Mouse (Mus musculus) monocyte, adult 2 months (primary cell): ENCODE data around the gene Olfr38.

Experiments
- DNase-seq, 2 experiments: peaks; one replicate each; pipeline ENCODE4 v3.0.0; 2022; ENCODE audit warnings: low spot score in 2 of 2, low read depth in 1 of 2

Olfr38 gene

DNA sequence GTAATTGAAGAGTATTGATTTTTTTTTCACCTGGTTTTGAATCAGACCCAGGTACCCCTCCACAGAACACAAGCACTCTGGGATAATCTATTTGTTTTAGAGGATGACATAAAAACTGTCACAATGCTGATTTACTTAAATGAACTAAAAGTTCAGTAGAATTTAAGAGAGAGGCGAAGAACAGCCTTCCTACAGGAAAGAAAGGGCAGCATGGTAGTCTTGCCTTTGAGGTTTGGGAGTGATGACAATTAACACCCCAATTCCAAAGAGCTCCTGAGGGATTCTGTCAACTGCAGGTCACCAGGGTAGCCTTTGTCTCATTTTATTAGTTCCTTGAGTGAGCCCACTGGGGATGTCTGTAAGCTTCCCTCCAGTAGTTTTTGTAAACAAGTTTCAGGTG, at the start of gene Olfr38:
TSS of gene Olfr38 (plus strand) at position 301 of the 400 bp plus-strand sequence.
- DNase-seq: no peak

- no peak for DNase-seq
Observed at GRCm38 (mm10) chr6:42709291-42710211, 46.7 kb upstream of the Olfr38 start, which contains the start of gene Tcaf1. Tcaf1 (minus strand) TSS chr6:42710088.

GRCm38 (mm10) chr6:42714668-42715067, 41.5 kb upstream of the Olfr38 start:
- DNase-seq: no peak

DNA sequence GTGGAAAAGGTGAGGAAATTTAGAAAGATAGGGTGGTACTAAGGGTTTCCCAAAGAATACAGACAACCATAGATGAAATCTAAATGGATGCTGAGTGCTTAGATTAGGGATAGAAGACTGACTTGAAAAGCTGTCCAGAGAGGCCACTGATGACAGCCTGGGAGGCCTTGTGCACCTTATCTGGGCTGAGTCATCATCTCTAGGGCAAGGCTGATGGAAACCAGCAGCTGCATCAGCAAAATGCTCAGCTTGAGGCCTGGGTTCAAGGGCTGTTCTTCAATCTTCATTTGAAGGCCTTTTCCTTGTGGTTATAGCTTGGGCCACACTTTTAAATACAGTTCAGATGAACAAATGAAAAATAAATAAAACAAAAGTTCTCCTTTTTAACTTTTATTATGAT, 38.2 kb upstream of the Olfr38 start:
- no peak for DNase-seq

DNA sequence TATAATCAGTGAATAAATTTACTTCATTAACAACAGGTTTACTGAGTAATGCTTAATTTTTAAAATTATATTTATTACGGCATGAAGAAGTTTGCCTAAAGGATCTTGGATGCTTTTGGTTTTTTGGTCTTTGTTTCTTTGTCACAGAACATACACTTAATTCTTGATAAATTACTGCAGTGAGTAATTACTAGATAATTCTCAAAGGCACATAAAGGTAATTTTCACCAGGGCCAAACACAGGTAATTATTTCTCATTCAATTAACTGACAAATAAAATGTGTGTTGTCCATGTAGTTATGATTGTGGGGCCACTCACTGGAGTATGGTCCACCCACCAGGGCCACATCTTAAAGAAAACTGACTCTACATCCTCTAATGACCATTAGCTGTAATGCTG, 17.1 kb upstream of the Olfr38 start, which contains the start of gene Olfr453:
TSS of gene Olfr453 (plus strand) at position 301 of the 400 bp plus-strand sequence.
- DNase-seq: no peak

DNA sequence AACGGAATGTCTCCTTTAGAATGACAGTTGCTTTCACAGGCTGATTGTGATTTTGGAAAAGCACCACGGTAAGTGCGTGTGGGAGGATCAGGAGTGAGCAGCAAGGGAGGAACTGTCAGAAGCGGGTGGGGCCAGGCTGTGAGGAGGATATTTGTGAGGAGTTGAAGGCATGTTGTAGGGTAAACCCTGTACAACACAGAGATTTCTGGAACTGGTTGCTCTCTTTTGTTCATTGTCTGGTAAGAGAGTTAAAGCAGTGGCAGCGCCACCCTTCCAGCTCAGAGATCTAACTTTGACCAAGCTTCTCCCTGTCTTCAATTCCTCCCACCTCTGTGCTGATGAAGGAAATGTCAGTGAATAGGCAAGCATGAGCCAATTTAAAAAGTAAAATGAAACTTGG, 13.9 kb upstream of the Olfr38 start:
- DNase-seq: no peak

DNA sequence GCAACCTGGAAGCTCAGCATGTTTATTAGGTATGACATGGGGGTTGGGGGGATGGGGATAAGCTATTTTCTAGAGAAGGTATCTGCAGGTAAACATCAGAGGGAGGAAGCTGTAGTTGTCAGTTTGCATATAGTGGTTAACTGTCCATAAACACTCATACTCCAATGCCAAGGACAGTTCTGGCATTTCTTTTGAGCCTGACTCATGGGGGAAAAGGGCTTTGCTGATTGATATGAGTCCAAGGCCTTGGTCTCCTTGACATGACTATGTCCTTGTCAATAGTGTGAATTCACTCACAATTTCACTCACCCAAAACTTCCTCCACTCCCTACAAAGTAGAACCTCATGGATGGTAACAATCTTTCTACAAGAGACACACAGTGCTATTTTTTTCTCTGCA, 8.4 kb upstream of the Olfr38 start:
- no peak for DNase-seq

DNA sequence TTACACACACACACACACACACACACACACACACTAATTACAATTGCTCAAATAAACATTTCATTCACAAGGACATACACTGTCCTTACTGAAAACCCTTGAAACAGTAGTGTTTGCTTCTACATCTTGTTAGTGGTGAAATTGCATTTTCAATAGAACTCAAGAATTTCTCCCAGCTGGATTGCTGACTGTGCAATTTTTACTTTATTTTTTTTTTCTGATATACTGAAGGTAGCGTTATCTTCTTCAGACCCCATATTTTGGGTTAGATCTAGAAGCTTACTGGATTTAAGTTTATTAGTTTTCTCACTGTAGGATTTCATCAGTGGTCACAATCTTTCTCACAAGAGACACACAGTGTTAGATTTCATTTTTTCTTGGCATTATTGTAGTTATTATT, 20.9 kb downstream of the Olfr38 start:
- DNase-seq: no peak

GRCm38 (mm10) chr6:42784793-42785192, 28.6 kb downstream of the Olfr38 start, which contains the start of gene Olfr452:
Olfr452 (plus strand) TSS chr6:42785093.
- no peak for DNase-seq

- DNase-seq: no peak
Observed at GRCm38 (mm10) chr6:42790247-42790948, 34.2 kb downstream of the Olfr38 start.

GRCm38 (mm10) chr6:42790949-42791556, 34.8 kb downstream of the Olfr38 start:
- DNase-seq: no peak

DNA sequence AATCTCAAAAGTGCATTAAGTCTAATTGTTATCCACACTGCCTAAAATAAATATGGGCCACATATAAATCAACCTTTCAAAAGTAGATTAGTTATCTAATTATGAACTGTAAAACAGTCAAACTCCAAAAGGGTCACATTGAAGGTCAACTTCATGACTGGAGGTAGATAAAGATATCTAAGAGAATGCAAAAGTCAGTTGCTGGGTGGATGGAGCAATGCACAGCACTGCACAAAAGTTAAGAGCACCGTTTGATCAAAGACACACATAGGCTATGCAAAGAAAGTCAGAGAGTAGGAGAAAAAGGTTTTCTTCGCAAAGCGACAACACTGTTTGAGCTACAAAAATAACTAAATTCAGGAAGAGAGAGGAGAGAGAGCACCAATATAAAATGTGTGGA, 38.8 kb downstream of the Olfr38 start:
- DNase-seq: no peak

DNA sequence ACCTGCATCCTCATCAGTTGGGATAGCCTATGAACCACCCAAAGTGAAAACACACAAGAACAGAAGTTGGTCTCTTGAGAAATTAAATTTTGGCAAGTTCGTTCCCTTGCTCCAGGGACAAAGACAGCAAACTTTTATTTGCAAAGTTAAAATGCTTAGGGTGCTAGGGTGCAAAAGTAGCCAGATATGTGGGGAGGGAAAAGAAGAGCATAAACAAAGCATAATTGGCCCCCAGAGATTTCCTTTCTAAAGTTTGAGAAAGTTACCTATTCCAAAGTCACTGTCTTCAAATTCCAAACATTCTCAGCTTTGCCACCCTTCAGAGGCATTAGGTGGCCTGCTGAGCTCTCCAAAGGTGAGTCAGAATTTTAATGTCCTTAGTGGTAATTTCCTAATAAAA, 55.4 kb downstream of the Olfr38 start, which contains the start of gene Olfr450:
TSS of gene Olfr450 (plus strand) at position 301 of the 400 bp plus-strand sequence.
- DNase-seq: no peak
